Mouse (Mus musculus) naive thymus-derived CD4-positive, alpha-beta T cell, adult 2 months (primary cell): Measurements from ENCODE around the gene Ajuba.
A peak's percentile ranks its signal among the peaks of the same experiment; 100 is the strongest.

Experiments used
- DNase-seq: peaks from one replicate; pipeline ENCODE4 v3.0.0-alpha.2; 2011; ENCODE audit warnings: low read depth

The Ajuba gene

GRCm38 (mm10) chr14:54592319-54592934 is 15.1 kb upstream of the Ajuba start:
- no peak for DNase-seq

DNA sequence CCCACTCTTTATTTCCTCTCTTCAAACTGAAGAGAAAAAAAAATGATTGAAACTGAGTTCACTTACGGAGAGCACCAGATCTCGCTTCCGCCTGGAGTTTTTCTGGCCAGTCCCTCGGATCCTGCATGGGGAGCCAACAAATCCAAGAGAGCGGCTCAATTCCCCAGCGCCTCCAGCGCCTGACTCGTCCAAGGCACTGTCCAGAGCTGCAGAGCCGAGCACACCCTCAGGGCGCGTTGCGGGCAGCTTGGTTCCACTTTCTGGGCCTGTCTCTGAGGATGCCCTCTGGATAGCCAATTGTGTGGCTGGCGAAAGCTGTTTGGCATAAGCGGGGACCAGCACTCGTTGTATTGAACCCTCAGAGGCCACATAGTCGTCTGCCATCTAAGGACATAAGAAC is 13.7 kb upstream of the Ajuba start:
- no peak for DNase-seq

GRCm38 (mm10) chr14:54583681-54584338 is 6.5 kb upstream of the Ajuba start:
- peak; percentile 78 for DNase-seq

DNA sequence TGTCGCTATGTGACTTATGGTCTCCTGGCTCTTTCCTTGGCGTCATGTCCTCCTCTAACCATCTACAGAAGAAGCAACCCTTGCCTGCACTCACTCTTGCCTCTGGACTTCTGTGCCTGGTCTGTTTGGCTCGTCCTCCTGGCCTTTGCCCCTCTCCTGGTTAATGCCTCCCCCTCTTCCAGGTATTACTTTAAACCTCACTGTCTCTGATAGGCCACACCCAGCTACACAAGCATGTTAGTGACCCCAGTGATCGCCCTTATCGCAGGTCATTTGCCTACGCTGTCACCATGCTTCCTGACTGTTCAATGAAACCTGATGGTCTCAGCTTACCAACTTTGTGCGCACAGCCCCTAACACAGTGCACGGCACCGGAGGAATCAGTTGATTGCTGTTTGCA is 5.2 kb upstream of the Ajuba start:
- no peak for DNase-seq

DNA sequence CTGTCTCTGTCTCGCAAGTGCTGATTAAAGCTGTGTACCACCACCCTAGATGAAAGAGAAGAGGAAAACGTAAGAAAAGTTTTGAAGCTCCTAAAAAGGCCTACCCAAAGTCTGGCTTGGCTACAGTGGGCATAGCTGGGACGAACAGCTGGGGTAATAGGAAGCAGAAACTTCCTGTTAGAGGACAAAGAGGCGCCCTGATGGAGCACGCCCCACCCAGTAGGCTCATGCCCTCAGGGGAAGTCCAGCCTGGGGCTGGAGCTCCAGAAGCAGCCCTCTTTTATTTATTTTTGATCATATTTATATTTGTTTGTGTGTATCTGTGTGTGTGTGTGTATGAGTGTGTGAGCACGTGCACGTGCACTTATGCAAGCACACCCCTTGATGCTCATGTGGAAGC is 2.3 kb upstream of the Ajuba start:
- DNase-seq = no peak

- peak; percentile 82 for DNase-seq
Observed at GRCm38 (mm10) chr14:54578063-54578462, 705 bp upstream of the Ajuba start.

- DNase-seq = peak; percentile 42
Observed at GRCm38 (mm10) chr14:54576241-54577088, 893 bp downstream of the Ajuba start.

DNA sequence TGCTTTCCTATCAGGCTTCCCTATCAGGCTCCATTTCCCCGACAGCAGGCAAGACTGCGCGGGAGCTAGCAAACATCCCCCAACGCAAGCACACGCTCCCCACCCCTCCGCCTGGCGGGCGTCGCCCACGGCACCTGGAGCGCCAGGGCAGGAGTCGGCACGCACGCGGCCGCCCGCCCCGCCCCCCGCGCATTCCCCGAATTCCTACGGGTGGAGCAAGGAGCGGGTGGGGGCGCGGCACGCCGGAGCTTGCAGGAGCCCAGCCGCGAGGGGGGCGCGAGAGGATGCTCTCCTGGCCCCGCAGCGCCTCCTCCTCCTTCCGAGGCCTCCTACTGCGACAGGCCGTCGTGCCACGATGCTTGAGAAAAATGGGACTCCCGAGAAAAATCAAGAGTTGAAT is 1.7 kb downstream of the Ajuba start:
- no peak for DNase-seq

DNA sequence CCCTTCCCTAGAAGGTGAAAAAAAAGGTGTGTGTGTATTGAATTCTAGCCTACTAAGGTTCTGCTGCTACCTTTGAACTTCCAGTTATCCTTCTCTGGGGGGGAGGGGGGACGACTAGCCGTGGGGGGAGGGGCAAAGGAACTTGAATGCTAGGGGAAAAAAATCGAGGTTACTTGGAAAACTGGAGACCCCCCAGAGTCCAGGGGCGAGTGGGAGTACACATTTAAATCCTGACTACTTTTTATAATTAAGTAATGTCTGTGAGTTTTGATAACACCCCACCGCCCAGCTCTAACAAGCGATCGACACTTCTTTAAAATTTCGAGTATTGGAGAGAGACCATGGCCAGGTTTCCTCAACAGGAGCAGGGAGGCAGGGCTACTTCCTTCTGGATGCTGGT is 2.3 kb downstream of the Ajuba start:
- DNase-seq = no peak

GRCm38 (mm10) chr14:54574253-54574652 is 3.1 kb downstream of the Ajuba start:
- DNase-seq = no peak

GRCm38 (mm10) chr14:54572790-54573736 is 4.3 kb downstream of the Ajuba start:
- no peak for DNase-seq

GRCm38 (mm10) chr14:54572122-54572521 is 5.2 kb downstream of the Ajuba start:
- no peak for DNase-seq

DNA sequence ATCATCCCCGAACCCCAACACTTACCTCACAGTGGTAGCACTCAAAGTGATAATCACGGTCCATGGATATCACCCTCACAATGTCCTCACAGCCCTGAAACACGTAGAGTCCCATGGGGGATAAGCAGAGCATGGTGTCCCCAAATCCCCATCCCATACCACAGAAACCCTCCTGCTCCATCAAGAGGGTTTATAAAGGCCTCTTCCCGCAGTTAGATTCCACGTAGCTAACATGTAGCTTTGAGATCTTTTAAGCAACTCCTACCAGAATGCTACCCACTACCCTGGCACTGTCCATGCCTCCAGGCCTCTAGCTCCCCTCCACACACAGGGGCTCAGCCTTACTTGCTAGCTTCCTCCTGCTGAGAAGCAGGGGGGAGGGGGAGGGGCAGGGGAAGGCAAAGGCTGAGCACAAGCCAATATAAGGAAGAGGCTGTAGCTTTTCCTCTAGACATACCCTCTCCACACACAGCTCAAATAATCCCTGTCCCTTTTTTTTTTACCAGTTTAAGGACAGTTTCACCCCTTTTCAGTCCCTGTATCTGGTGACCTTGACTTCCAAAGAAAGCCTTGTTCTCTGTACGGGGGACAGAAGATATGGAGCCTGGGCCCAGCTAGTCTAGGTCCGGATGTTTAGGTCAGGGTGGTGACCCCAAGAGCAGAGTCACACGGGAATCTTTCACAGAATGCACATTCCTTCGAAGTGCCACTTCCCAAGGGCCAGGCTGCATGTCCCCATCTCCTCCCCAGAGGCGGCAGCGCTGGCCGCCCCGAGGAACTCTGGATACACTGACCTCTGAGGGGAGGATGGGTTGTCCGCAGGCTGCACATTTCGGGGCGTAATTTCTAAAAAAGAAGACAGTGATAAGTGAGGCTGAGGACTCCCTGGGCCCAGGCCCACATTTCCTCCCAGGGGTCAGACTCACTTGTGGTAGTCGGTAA is 7.6 kb downstream of the Ajuba start:
- DNase-seq = no peak

DNA sequence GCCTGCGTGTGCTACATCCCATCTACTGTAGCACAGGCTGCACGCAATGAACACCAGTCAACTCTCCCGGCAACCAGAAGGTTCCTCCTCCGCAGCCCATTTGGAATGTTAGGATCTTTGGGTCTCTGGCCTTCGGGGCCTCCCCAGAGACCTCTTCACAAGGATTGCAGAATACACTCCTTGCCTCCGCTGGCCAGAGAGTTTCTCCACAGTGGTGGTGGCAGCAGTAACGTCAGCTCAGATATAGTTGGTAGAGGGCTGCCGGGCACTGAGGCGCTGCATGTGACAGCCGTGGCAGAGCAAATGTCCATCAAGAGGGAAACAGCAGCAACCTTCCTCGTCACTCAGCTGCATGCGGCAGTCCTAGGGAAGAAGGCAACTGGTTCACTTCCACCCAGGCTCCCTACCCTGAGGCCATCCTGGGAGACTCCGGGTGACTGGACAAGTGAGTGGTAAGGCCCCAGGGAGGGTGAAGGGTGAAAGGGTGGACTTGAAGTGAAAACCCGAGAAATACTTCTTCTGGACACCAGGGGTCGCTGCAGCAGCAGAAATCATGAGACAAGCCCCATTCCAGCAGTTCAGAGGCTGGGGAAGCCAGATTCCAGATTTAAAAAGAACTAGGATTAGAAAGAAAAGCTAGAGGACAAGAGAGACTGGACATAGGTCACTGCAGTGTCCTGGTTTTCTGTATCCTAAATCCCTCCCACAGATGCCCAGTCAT is 8.5 kb downstream of the Ajuba start:
- peak; percentile 79 for DNase-seq

DNA sequence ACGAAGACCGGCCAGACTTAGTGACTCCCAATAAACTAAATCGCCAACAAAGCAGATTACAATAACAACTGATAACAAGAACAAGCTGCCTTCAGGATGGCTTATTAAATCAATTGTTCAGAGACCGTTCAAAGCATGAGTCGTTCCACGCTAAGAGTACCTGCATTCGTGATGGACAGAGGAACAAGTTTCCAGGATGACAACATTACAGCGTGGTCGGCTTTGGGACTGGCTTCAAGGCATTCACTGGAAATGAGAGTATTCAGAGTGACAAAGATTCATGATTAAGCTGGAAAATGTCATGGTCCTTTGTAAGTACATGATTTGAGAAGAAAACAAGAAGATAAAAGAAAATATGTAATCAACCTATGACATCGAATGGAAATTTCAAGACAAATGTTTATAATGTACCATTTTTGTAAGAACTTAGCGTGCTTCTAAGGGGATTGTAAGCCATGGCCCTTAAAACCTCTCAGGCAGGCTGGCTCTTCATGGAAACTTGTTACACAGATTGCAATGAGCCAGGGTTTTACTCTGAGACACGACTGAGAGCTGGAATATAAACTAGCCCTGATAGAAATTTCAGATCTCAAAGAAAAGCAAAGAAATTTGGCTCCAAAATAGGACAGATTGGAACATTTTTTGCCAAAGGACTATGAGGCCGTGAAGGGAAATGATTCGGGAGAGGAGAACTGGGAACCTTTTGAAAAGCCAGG is 16.7 kb downstream of the Ajuba start:
- no peak for DNase-seq

GRCm38 (mm10) chr14:54557330-54557729 is 20.0 kb downstream of the Ajuba start:
- no peak for DNase-seq

GRCm38 (mm10) chr14:54553975-54554769 is 23.2 kb downstream of the Ajuba start, which contains the start of gene Haus4:
Gene Haus4 (minus strand): TSS chr14:54554616.
- peak; percentile 95 for DNase-seq

GRCm38 (mm10) chr14:54553454-54553974 is 23.8 kb downstream of the Ajuba start:
- DNase-seq = no peak
